Mouse (Mus musculus): ENCODE results near the gene Ntrk2.

DNA sequence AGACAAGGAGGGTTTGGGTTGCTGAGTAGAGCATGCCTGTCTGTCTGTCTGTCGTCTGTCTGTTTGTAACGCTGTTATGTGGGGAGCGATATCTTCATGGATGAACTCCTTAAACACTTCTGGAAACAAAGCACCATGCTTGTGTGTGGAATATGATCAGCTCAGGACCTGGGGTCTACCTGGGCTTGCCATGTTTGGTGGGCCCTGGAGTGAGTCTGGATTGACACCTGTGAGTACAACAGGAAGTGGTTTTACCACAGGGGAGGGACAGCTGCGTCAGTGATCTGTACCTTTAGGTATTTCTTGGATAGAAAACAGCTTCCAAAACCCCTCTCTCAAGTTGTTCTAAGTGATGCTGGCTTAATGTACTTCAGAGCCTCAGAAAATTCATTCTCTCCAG, 222.2 kb downstream of the Ntrk2 start:
- TF ChIP-seq CTCF (IDR thresholded peaks at IDR 0.05; ENCODE audit: insufficient read depth, low read depth, low read length) (no peak), POLR2A (IDR thresholded peaks at IDR 0.05; ENCODE audit: insufficient read depth, low read depth, low read length) (no peak)

Data from olfactory bulb, adult 2 months (tissue).